In the genomic region with DNA sequence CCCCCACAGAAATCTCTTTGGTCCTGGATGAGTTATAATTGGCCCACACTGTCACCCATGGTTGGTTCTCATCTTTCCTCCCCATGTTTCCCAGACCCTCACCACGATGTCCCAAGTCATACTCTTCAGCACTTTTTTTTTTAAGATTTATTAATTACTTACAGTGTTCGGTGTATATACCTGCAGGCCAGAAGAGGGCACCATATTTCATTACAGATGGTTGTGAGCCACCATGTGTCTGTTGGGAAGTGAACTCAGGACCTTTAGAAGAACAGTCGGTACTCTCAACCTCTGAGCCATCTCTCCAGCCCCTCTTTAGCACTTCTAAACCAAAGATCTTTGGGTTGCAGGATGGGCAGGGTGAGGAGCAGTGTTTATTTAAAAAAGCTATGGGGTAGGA, we compare ENCODE assay signal across 15 mouse cellular contexts. TPM values are rescaled to one million over a fixed set of nuclear protein-coding genes. Genes with fewer than 3 reads are reported as not detected.
A peak's percentile ranks its signal among the peaks of the same experiment; 100 is the strongest.
DNase-seq lines count a peak whose midpoint lies in the region; ATAC-seq and TF ChIP-seq lines count a peak whose summit lies in the region.
"Had no signal": no experiment of that assay in that cellular context is flagged by ENCODE, and none has a peak within 500 bp of the region (broad histone marks: within the 10 kb centered on the region; RNA-seq: fewer than 3 reads in every experiment).

No protein-coding gene starts in this region.

- 57% methylated on average over 3 of the region's 3 CpGs for WGBS in forebrain, embryonic 15.5 days
- 61% methylated on average over 3 of the region's 3 CpGs for WGBS in midbrain, embryonic 10.5 days

- no peak overlapping the region for H3K4me3 ChIP-seq in layer of hippocampus, adult 2 months
- H3K4me3 ChIP-seq in forebrain, embryonic 15.5 days = no peak overlapping the region
- H3K4me3 ChIP-seq in midbrain, embryonic 10.5 days = no peak overlapping the region
- H3K4me3 ChIP-seq: limb, embryonic 12.5 days; myocyte had no signal

- ATAC-seq in forebrain, embryonic 15.5 days (replicated peaks) = no peak

- no peak overlapping the region for H3K9ac ChIP-seq in forebrain, embryonic 15.5 days (replicated peaks)
- H3K9ac ChIP-seq: limb, embryonic 12.5 days had no signal

- H3K27ac ChIP-seq in layer of hippocampus, adult 2 months = no peak overlapping the region
- no peak overlapping the region for H3K27ac ChIP-seq in forebrain, embryonic 15.5 days (replicated peaks)
- H3K27ac ChIP-seq in midbrain, embryonic 10.5 days (replicated peaks) = no peak overlapping the region
- H3K27ac ChIP-seq: limb, embryonic 12.5 days; macrophage had no signal

- H3K27me3 ChIP-seq in forebrain, embryonic 15.5 days = no peaks in the 10 kb centered on the region
- H3K27me3 ChIP-seq in midbrain, embryonic 10.5 days (ENCODE audit: low read depth, poor library complexity, severe bottlenecking) = no peaks in the 10 kb centered on the region
- H3K27me3 ChIP-seq: limb, embryonic 12.5 days had no signal

- H3K4me2 ChIP-seq in forebrain, embryonic 15.5 days (replicated peaks) = no peak overlapping the region
- H3K4me2 ChIP-seq: limb, embryonic 12.5 days had no signal

- no peaks in the 10 kb centered on the region for H3K9me3 ChIP-seq in forebrain, embryonic 15.5 days
- no peaks in the 10 kb centered on the region for H3K9me3 ChIP-seq in midbrain, embryonic 10.5 days (replicated peaks)
- H3K9me3 ChIP-seq: G1E; limb, embryonic 12.5 days had no signal

- H3K36me3 ChIP-seq in forebrain, embryonic 15.5 days = no peaks in the 10 kb centered on the region
- no peaks in the 10 kb centered on the region for H3K36me3 ChIP-seq in midbrain, embryonic 10.5 days
- H3K36me3 ChIP-seq: G1E; limb, embryonic 12.5 days had no signal

- no peaks in the 10 kb centered on the region for H3K4me1 ChIP-seq in forebrain, embryonic 15.5 days
- no peaks in the 10 kb centered on the region for H3K4me1 ChIP-seq in midbrain, embryonic 10.5 days

- no peak for DNase-seq in layer of hippocampus, adult 2 months (ENCODE audit: low spot score in 2 of 2)
- DNase-seq in layer of hippocampus, postnatal 25 days (ENCODE audit: extremely low spot score in 1 of 2, low spot score in 1 of 2) = no peak
- peak; percentile 25 for DNase-seq in thymus, postnatal 14 days
- DNase-seq in thymus, postnatal 25 days = no peak
- peak; percentile 21 for DNase-seq in T-cell, adult 2 months (ENCODE audit: low spot score)
- DNase-seq in midbrain, embryonic 10.5 days (ENCODE audit: low spot score) = no peak
- DNase-seq: adrenal gland, adult 2 months; heart, adult 18-20 months; kidney, adult 8-10 months; layer of hippocampus, adult 9-11 months had no signal

- TF ChIP-seq CTCF in layer of hippocampus, adult 2 months (conservative IDR thresholded peaks at IDR 0.05) = peak; percentile 51

RNA-seq across cellular contexts. Expression of gene Gm12166, which starts 20.7 kb away (rescaled TPM):
- total RNA-seq in layer of hippocampus, adult 2 months (2021) = 1 to 10 TPM in 1 of 2 experiments, under 1 TPM in 1; 0.82 to 1.6 TPM
- 1 to 10 TPM; 3.4 to 4.2 TPM for total RNA-seq in layer of hippocampus, postnatal 25 days (2021)
- 5.3 and 6.5 TPM in 2 replicates for polyA plus RNA-seq in forebrain, embryonic 15.5 days (2015; fragmentation: Nextera tagmentation; extraction: Ambion mirVana)
- 2.4 and 3.4 TPM in 2 replicates for polyA plus RNA-seq in midbrain, embryonic 10.5 days (2016; fragmentation: Nextera tagmentation; extraction: Ambion mirVana)

RNA-seq across cellular contexts. Expression of gene Adam19, which starts 24.3 kb away (rescaled TPM):
- 10 to 100 TPM; 11.3 to 12.6 TPM for total RNA-seq in layer of hippocampus, adult 2 months (2021)
- total RNA-seq in layer of hippocampus, postnatal 25 days (2021) = 10 to 100 TPM; 15.7 to 18.3 TPM
- polyA plus RNA-seq in forebrain, embryonic 15.5 days (2015; fragmentation: Nextera tagmentation; extraction: Ambion mirVana) = 8.5 and 9.0 TPM in 2 replicates
- polyA plus RNA-seq in midbrain, embryonic 10.5 days (2016; fragmentation: Nextera tagmentation; extraction: Ambion mirVana) = 9.3 and 11.1 TPM in 2 replicates
- polyA plus RNA-seq: G1E had no signal

RNA-seq across cellular contexts. Expression of gene Sox30, which starts 51.4 kb away (rescaled TPM):
- total RNA-seq in layer of hippocampus, adult 2 months (2021) = under 1 TPM in 1 of 2 experiments, not detected in 1; 0.15 TPM
- total RNA-seq in layer of hippocampus, postnatal 25 days (2021) = under 1 TPM; 0.12 to 0.17 TPM
- polyA plus RNA-seq in forebrain, embryonic 15.5 days (2015; fragmentation: Nextera tagmentation; extraction: Ambion mirVana) = 0.17 and 0.18 TPM in 2 replicates
- 0.05 and 0.09 TPM in 2 replicates for polyA plus RNA-seq in midbrain, embryonic 10.5 days (2016; fragmentation: Nextera tagmentation; extraction: Ambion mirVana)
- polyA plus RNA-seq: G1E, macrophage, myocyte had no signal

Comparison
In these comparisons a context has a peak if more than half of its experiments do, and no peak if none do; other contexts are left out.
1. DNase-seq: peak in thymus, postnatal 14 days (single experiment) and T-cell, adult 2 months (single experiment); none in layer of hippocampus, adult 2 months (0 of 2), layer of hippocampus, postnatal 25 days (0 of 2), thymus, postnatal 25 days (single experiment) and midbrain, embryonic 10.5 days (single experiment).